Mouse (Mus musculus) intestine, embryonic 15.5 days (tissue): ENCODE results near the gene Pcdh10. TPM values are rescaled to one million over a fixed set of nuclear protein-coding genes. Genes with fewer than 3 reads are reported as not detected.

ENCODE experiments used
- ATAC-seq: fragments of 200-750 bp; cut with Nextera tagmentation; 2 replicates; pipeline ENCODE4 v1.8.0; 2017; ENCODE audit warnings: moderate TSS enrichment, moderate library complexity
- H3K27ac ChIP-seq: fragments of 300-500 bp; sonication (generic); 2 replicates; pipeline ENCODE4 v1.5.1; 2015; ENCODE audit warnings: mild to moderate bottlenecking, inconsistent platforms
- H3K27me3 ChIP-seq: fragments of 300-500 bp; sonication (generic); replicated peaks from 2 replicates; pipeline ENCODE4 v1.6.1; 2015; ENCODE audit warnings: inconsistent platforms
- H3K36me3 ChIP-seq: fragments of 300-500 bp; sonication (generic); 2 replicates; pipeline ENCODE4 v1.6.1; 2015; ENCODE audit warnings: inconsistent platforms
- H3K4me1 ChIP-seq: fragments of 300-500 bp; sonication (generic); replicated peaks from 2 replicates; pipeline ENCODE4 v1.6.1; 2015; ENCODE audit warnings: inconsistent platforms
- H3K4me2 ChIP-seq: fragments of 300-500 bp; sonication (generic); replicated peaks from 2 replicates; pipeline ENCODE4 v1.6.1; 2015; ENCODE audit warnings: mild to moderate bottlenecking, inconsistent platforms
- H3K4me3 ChIP-seq: fragments of 300-500 bp; sonication (generic); replicated peaks from 2 replicates; pipeline ENCODE4 v1.5.1; 2015; ENCODE audit warnings: inconsistent platforms
- H3K9ac ChIP-seq: fragments of 300-500 bp; sonication (generic); 2 replicates; pipeline ENCODE4 v1.6.1; 2015; ENCODE audit warnings: inconsistent platforms
- H3K9me3 ChIP-seq: fragments of 300-500 bp; sonication (generic); 2 replicates; pipeline ENCODE4 v1.6.1; 2016; ENCODE audit warnings: inconsistent platforms
- WGBS: fragments of 180-500 bp; shearing (Covaris S2); methylation state at CpG from one replicate; pipeline ENCODE4 v1.1.7; 2015; 5-methylcytosine and 5-hydroxymethylcytosine counted together
- polyA plus RNA-seq: library from polyadenylated mRNA; unstranded; fragments of >200 nt; fragmentation: Nextera tagmentation; extraction: Ambion mirVana; gene quantifications from 2 replicates; pipeline ENCODE4 v1.2.1, GENCODE M21; 2015

The Pcdh10 gene
- 0.44 and 0.55 TPM in 2 replicates for polyA plus RNA-seq

DNA sequence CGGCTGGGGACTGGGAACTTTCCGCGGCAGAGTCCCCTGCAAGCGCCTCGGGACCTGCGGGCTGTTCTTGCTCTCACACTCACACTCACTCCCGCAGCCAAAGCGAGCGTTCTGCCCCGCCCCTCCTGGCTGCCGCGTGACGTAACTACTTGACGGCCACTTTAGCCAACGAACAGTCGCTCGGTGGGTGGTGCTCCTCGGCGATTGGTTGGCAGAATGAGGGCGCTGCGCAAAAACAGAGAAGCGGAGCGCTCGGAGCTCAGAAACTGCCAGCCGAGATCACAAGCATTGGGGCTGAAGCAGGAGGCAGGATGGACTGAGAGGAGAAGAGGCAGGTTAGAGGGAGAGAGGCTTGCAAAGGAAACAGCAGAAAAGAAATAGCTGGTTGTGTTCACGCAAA, at the start of gene Pcdh10:
Pcdh10 (plus strand) TSS at position 254 of the 400 bp plus-strand sequence.
- peak within 1 kb of the TSS; percentile 54 for H3K4me3 ChIP-seq
- peak within 1 kb of the TSS; percentile 99 for H3K4me2 ChIP-seq
- no peaks in the 10 kb centered on the region for H3K36me3 ChIP-seq
- H3K9me3 ChIP-seq = no peaks in the 10 kb centered on the region
- peak within 1 kb of the TSS; percentile 42; the same call in 1 of the 2 replicates for H3K9ac ChIP-seq
- H3K27ac ChIP-seq = no peak within 1 kb of the TSS
- H3K4me1 ChIP-seq = peaks cover 26% of the 10 kb centered on the region
- under 1% methylated on average over 26 of the region's 26 CpGs for WGBS
- H3K27me3 ChIP-seq = peaks cover 31% of the 10 kb centered on the region
- peak; percentile 95 for ATAC-seq

DNA sequence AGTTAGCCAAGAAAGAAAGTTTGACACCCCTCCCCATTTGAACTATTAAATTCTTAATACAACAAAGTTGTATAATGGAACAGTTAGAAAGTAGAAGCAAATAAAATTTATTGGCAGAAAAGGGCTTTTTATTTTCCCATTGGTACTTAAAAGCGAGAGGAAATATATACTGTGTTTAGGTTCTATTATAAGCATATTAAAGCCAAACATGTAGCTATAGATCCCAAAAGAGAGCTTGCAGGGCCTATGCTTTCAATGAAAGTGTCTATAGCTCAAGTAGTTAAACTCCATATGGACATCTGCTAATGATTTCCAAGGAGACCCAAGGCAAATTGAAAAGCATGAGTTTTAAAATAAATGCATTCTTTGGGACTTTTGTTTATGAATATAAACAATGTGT, 22.3 kb upstream of the Pcdh10 start:
- no peaks in the 10 kb centered on the region for H3K4me1 ChIP-seq
- no peak overlapping the region for H3K27ac ChIP-seq
- no peaks in the 10 kb centered on the region for H3K9me3 ChIP-seq
- no peak for ATAC-seq
- no peaks in the 10 kb centered on the region for H3K36me3 ChIP-seq
- WGBS = 76% methylated on average over 1 of the region's 1 CpGs
- H3K4me2 ChIP-seq = no peak overlapping the region
- H3K27me3 ChIP-seq = no peaks in the 10 kb centered on the region
- no peak overlapping the region for H3K4me3 ChIP-seq
- no peak overlapping the region for H3K9ac ChIP-seq

DNA sequence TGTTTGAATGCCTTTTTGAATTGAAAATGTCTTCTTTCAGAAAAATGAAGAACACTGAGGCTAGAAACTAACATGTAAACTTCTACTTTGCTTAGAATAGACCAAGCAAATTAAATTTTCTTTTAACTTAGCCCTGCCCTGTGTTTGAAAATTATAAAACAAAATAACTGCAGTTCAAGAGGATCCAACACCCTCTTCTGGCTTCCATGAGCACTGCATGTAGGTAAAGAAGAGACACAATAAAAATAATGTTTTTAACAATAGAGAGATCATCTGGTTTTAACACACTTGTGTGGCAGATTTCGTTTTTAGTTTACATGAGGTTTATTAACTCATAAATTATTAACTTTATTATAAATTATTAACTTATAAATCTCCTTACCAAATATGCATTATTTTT, 9.2 kb upstream of the Pcdh10 start:
- WGBS = 58% methylated on average over 1 of the region's 1 CpGs
- no peaks in the 10 kb centered on the region for H3K27me3 ChIP-seq
- no peaks in the 10 kb centered on the region for H3K9me3 ChIP-seq
- no peak overlapping the region for H3K9ac ChIP-seq
- H3K4me3 ChIP-seq = no peak overlapping the region
- H3K4me1 ChIP-seq = no peaks in the 10 kb centered on the region
- H3K36me3 ChIP-seq = no peaks in the 10 kb centered on the region
- H3K4me2 ChIP-seq = no peak overlapping the region
- no peak for ATAC-seq
- no peak overlapping the region for H3K27ac ChIP-seq

- H3K4me2 ChIP-seq = peak overlapping the region; percentile 99
- H3K4me3 ChIP-seq = peak overlapping the region; percentile 54
- WGBS = under 1% methylated on average over 27 of the region's 27 CpGs
- ATAC-seq = peak; percentile 40
- no peaks in the 10 kb centered on the region for H3K9me3 ChIP-seq
- H3K27me3 ChIP-seq = peaks cover 19% of the 10 kb centered on the region
- no peak overlapping the region for H3K27ac ChIP-seq
- H3K36me3 ChIP-seq = no peaks in the 10 kb centered on the region
- peak overlapping the region; percentile 17; the same call in 1 of the 2 replicates for H3K9ac ChIP-seq
- peaks cover 18% of the 10 kb centered on the region for H3K4me1 ChIP-seq
These were observed 2.3 kb upstream of the Pcdh10 start for GRCm38 (mm10) chr3:45375761-45376500.

DNA sequence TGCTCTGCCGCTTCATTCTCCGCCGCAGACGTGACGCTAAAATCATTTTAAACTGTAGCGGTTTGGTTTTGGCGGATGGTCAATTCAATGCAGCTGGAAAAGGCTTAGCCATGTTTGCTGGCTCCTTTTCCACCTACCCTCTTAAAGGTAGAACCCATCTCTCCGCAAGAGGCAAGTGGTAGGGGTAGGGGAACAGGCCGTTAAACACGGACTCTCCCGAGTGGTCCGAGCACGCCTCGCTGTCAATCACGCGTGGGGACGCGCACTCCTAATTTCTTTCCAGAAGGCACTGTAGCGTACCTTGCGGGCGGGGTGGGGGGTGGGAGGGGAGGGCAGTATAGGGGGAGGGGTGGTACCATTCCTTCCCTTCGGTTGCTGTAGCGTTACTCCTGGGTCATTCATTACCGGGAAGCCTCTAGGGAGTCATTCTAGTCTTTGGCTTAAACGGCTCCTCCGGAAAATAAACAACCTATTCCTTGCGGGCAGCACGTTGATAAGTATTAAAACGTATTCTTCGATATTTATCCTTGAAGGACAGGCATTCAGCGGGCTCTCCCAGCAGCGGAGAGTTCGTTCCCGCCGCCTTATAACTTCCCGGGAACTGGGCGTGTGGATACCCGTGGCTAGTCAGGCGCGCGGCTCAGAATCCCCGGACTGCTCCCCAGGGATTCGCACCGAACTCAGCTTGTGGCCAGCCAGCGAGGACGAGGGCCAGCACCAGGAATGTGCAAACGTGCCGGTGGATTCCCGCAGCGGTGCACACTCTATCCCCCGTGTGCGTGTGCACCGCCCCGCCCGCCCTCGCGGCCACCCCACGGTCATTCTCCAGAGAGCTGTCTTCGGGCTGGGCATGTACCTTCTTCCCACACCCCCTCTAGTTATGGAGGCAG, 1.5 kb upstream of the Pcdh10 start:
- Histone ChIP-seq H3K27me3 (peaks cover 27% of the 10 kb centered on the region), H3K27ac (no peak overlapping the region), H3K4me1 (peaks cover 26% of the 10 kb centered on the region), H3K4me3 (peak overlapping the region; percentile 54), H3K4me2 (peak overlapping the region; percentile 99), H3K9ac (peak overlapping the region; percentile 42), H3K9me3 (no peaks in the 10 kb centered on the region), H3K36me3 (no peaks in the 10 kb centered on the region)
- WGBS = under 1% methylated on average over 59 of the region's 59 CpGs
- ATAC-seq = peak; percentile 13; the same call in 1 of the 2 replicates

- Histone ChIP-seq H3K9ac (peak overlapping the region; percentile 42; the same call in 1 of the 2 replicates), H3K27ac (no peak overlapping the region), H3K9me3 (no peaks in the 10 kb centered on the region), H3K4me1 (peaks cover 26% of the 10 kb centered on the region), H3K27me3 (peaks cover 31% of the 10 kb centered on the region), H3K4me3 (peak overlapping the region; percentile 54), H3K4me2 (peak overlapping the region; percentile 99), H3K36me3 (no peaks in the 10 kb centered on the region)
- peak; percentile 21 for ATAC-seq
- under 1% methylated on average over 26 of the region's 26 CpGs for WGBS
These were observed 703 bp upstream of the Pcdh10 start for GRCm38 (mm10) chr3:45377391-45377998.

GRCm38 (mm10) chr3:45379541-45379971, 1.4 kb downstream of the Pcdh10 start:
- under 1% methylated on average over 29 of the region's 29 CpGs for WGBS
- H3K9me3 ChIP-seq = no peaks in the 10 kb centered on the region
- H3K4me1 ChIP-seq = peaks cover 26% of the 10 kb centered on the region
- no peaks in the 10 kb centered on the region for H3K36me3 ChIP-seq
- ATAC-seq = no peak
- H3K27me3 ChIP-seq = peaks cover 31% of the 10 kb centered on the region
- peak overlapping the region; percentile 8; the same call in 1 of the 2 replicates for H3K9ac ChIP-seq
- peak overlapping the region; percentile 54 for H3K4me3 ChIP-seq
- no peak overlapping the region for H3K27ac ChIP-seq
- peak overlapping the region; percentile 99 for H3K4me2 ChIP-seq

- H3K9ac ChIP-seq = peak overlapping the region; percentile 3; the same call in 1 of the 2 replicates
- H3K4me2 ChIP-seq = peak overlapping the region; percentile 99
- H3K4me1 ChIP-seq = peaks cover 26% of the 10 kb centered on the region
- peaks cover 31% of the 10 kb centered on the region for H3K27me3 ChIP-seq
- WGBS = under 1% methylated on average over 55 of the region's 55 CpGs
- no peak overlapping the region for H3K27ac ChIP-seq
- no peaks in the 10 kb centered on the region for H3K36me3 ChIP-seq
- H3K9me3 ChIP-seq = no peaks in the 10 kb centered on the region
- no peak for ATAC-seq
- peak overlapping the region; percentile 54 for H3K4me3 ChIP-seq
These were observed 2.0 kb downstream of the Pcdh10 start for GRCm38 (mm10) chr3:45379972-45380761.

- H3K36me3 ChIP-seq = no peaks in the 10 kb centered on the region
- peaks cover 31% of the 10 kb centered on the region for H3K27me3 ChIP-seq
- H3K27ac ChIP-seq = no peak overlapping the region
- ATAC-seq = no peak
- under 1% methylated on average over 80 of the region's 82 CpGs for WGBS
- H3K9me3 ChIP-seq = no peaks in the 10 kb centered on the region
- H3K9ac ChIP-seq = 0 out of 2 replicates have a peak overlapping the region, but pooled peaks have one; percentile 3
- peak overlapping the region; percentile 99 for H3K4me2 ChIP-seq
- H3K4me3 ChIP-seq = peak overlapping the region; percentile 54
- H3K4me1 ChIP-seq = peaks cover 26% of the 10 kb centered on the region
These were observed 2.9 kb downstream of the Pcdh10 start for GRCm38 (mm10) chr3:45380811-45381761.

DNA sequence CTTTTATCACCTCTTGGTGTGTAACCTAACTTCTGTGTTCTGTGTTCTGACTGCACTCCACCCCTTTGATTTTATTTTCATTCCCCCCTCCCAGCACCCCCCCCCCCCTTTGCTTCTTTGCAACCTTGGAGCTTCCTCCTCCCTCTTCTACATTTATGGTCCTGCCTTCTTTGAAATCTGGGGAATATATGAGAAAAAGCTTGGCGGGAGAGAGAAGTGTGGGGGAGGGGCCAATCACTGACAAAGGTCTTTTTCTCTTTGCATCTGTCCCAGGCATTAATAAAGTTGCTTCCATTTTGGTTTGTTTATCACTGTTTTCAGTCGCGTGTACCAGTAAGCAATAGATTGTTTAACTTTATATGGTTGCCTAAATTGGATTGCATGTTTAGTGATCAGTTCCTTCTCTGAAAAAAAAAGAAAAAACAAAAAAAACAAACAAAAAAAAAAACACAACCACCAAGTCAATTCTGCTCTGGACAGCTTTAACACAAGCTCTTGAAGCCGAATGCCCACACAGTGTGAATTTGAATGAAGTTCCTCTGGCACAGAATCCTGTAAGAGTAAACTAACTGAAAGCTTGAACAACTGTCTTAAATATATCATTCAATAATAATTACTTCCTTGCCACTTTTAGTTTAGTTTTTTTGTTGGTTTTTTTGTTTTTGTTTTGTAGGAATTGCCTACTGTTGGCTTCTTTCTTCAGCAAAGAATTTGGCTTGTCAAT, 4.0 kb downstream of the Pcdh10 start:
- Histone ChIP-seq H3K27ac (no peak overlapping the region), H3K4me1 (peaks cover 26% of the 10 kb centered on the region), H3K4me2 (peak overlapping the region; percentile 99), H3K36me3 (no peaks in the 10 kb centered on the region), H3K9ac (no peak overlapping the region), H3K4me3 (no peak overlapping the region), H3K9me3 (no peaks in the 10 kb centered on the region), H3K27me3 (peaks cover 31% of the 10 kb centered on the region)
- 29% methylated on average over 4 of the region's 4 CpGs for WGBS
- ATAC-seq = no peak
